Mouse (Mus musculus) liver, postnatal 0 days (tissue): ENCODE results near the gene Adra1b.

ENCODE experiments used
- CTCF ChIP-seq: sonication (generic); IDR thresholded peaks from 2 replicates; pipeline ENCODE4 v1.5.1; 2016; ENCODE audit warnings: antibody characterized with exemption, low read depth
- EP300 ChIP-seq: IDR thresholded peaks from 2 replicates; pipeline ENCODE4 v1.6.1; 2016; ENCODE audit warnings: antibody characterized with exemption, low read depth, mild to moderate bottlenecking

DNA sequence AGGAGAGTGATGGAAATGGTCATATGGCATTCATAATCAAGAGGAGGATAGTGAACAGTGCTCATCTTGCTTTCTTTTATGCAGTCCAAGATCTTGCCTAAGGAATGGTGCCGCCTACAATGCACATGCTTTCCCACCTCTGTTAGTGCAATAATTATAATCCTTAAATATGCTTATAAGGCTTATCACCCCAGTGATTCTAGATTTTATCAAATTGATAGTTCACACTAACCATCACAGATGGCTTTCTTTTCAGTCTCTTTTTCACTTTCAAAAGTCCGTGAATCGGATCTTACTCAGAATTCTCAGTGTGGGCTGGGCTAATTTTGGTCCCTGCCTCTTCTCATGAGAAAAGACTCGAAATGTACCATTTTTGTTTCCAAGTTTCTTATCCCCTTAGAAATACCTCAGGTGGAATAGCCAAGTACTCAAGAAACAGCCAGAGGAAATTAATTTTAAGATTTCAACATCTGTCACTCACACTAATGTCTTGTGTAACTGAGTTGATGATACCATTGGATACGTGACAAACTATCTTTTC, 17.3 kb downstream of the Adra1b start:
- TF ChIP-seq CTCF (no peak), EP300 (no peak)
